Mouse (Mus musculus) common myeloid progenitor, adult 5-6 weeks (primary cell): ENCODE measurements around the gene Ttyh3. TPM values are rescaled to one million over a fixed set of nuclear protein-coding genes. Genes with fewer than 3 reads are reported as not detected.
A peak's percentile ranks its signal among the peaks of the same experiment; 100 is the strongest.

Experiments
- ATAC-seq: replicated peaks from 2 replicates; pipeline ENCODE4 v1.8.0; 2016; ENCODE audit warnings: low read depth, mild to moderate bottlenecking, moderate TSS enrichment, inconsistent platforms; ENCODE audit not compliant: poor library complexity, severe bottlenecking
- total RNA-seq: library from RNA; stranded (forward); fragments of 200-1000, 187-1606 nt; gene quantifications from 2 replicates; pipeline ENCODE4 v1.2.3, GENCODE M21; 2017

Gene Ttyh3
- total RNA-seq, 1 experiment from 2014 or later: 20.2 TPM

GRCm38 (mm10) chr5:140614141-140614540 is 34.7 kb downstream of the Ttyh3 start:
- no peak for ATAC-seq

GRCm38 (mm10) chr5:140612191-140612590 is 36.6 kb downstream of the Ttyh3 start:
- ATAC-seq: no peak

GRCm38 (mm10) chr5:140611611-140612185 is 37.1 kb downstream of the Ttyh3 start:
- no peak for ATAC-seq

GRCm38 (mm10) chr5:140611021-140611583 is 37.7 kb downstream of the Ttyh3 start:
- ATAC-seq: no peak

- ATAC-seq: no peak
Measured at GRCm38 (mm10) chr5:140610273-140611011, 38.4 kb downstream of the Ttyh3 start.

GRCm38 (mm10) chr5:140609511-140610272 is 39.1 kb downstream of the Ttyh3 start:
- peak; percentile 21 for ATAC-seq

GRCm38 (mm10) chr5:140608634-140609015 is 40.2 kb downstream of the Ttyh3 start:
- no peak for ATAC-seq

- ATAC-seq: no peak
Measured at GRCm38 (mm10) chr5:140607836-140608633, 40.8 kb downstream of the Ttyh3 start.

GRCm38 (mm10) chr5:140607001-140607835 is 41.6 kb downstream of the Ttyh3 start, which contains the start of gene Lfng:
Lfng (plus strand) TSS chr5:140607320.
- ATAC-seq: peak; percentile 68

GRCm38 (mm10) chr5:140606386-140606785 is 42.4 kb downstream of the Ttyh3 start:
- ATAC-seq: no peak

GRCm38 (mm10) chr5:140605228-140605627 is 43.6 kb downstream of the Ttyh3 start:
- ATAC-seq: no peak

GRCm38 (mm10) chr5:140604386-140604785 is 44.4 kb downstream of the Ttyh3 start:
- ATAC-seq: no peak

GRCm38 (mm10) chr5:140602540-140602939 is 46.3 kb downstream of the Ttyh3 start:
- ATAC-seq: no peak

GRCm38 (mm10) chr5:140601712-140602111 is 47.1 kb downstream of the Ttyh3 start:
- ATAC-seq: no peak

- ATAC-seq: no peak
Measured at GRCm38 (mm10) chr5:140599939-140600338, 48.9 kb downstream of the Ttyh3 start.

- no peak for ATAC-seq
Measured at GRCm38 (mm10) chr5:140597787-140598186, 51.0 kb downstream of the Ttyh3 start.

- ATAC-seq: peak; percentile 78
Measured at GRCm38 (mm10) chr5:140596927-140597588, 51.8 kb downstream of the Ttyh3 start.

- peak; percentile 27 for ATAC-seq
Measured at GRCm38 (mm10) chr5:140596426-140596825, 52.4 kb downstream of the Ttyh3 start.
